Mouse (Mus musculus) thymus, adult 18-20 months (tissue): Measurements from ENCODE around the gene Defa23.
"Not testable (repeated sequence)": the region's sequence is repeated elsewhere in the genome, so short reads cannot be mapped to it uniquely, and the experiment has no call there.

Experiments used
- DNase-seq, 2 experiments: peaks; one replicate each; pipeline ENCODE4 v3.0.0; 2022; ENCODE audit warnings: mixed read lengths in 2 of 2

Gene Defa23

GRCm38 (mm10) chr8:21054747-21055146 is at the start of gene Defa23:
Defa23 (plus strand) TSS chr8:21055047.
- not testable (repeated sequence) for DNase-seq

- no peak for DNase-seq
Measured at GRCm38 (mm10) chr8:21006801-21007200, 48.0 kb upstream of the Defa23 start.

GRCm38 (mm10) chr8:21008578-21008977 is 46.3 kb upstream of the Defa23 start:
- not testable (repeated sequence) for DNase-seq

GRCm38 (mm10) chr8:21010548-21010947 is 44.3 kb upstream of the Defa23 start:
- DNase-seq: not testable (repeated sequence)

- DNase-seq: not testable (repeated sequence)
Measured at GRCm38 (mm10) chr8:21025245-21025644, 29.6 kb upstream of the Defa23 start, which contains the start of gene Defa21. Defa21 (plus strand) TSS chr8:21025545.

GRCm38 (mm10) chr8:21064738-21065137 is 9.9 kb downstream of the Defa23 start, which contains the start of gene Defa35:
Defa35 (plus strand) TSS chr8:21065038.
- not testable (repeated sequence) for DNase-seq

GRCm38 (mm10) chr8:21084142-21084541 is 29.3 kb downstream of the Defa23 start, which contains the start of gene Defa25:
Defa25 (plus strand) TSS chr8:21084442.
- DNase-seq: not testable (repeated sequence)

- DNase-seq: no peak
Measured at GRCm38 (mm10) chr8:21093106-21093505, 38.3 kb downstream of the Defa23 start.

GRCm38 (mm10) chr8:21095950-21096349 is 41.1 kb downstream of the Defa23 start, which contains the start of gene Gm14851:
Gm14851 (minus strand) TSS chr8:21096050.
- DNase-seq: not testable (repeated sequence)
